Mouse (Mus musculus) ES-Bruce4 (cell line): ENCODE measurements around the gene Abcb7. TPM values are rescaled to one million over a fixed set of nuclear protein-coding genes. Genes with fewer than 3 reads are reported as not detected.

Experiments
- H3K27ac ChIP-seq: 2 replicates; pipeline ENCODE4 v1.5.1; 2012; ENCODE audit warnings: low read length, inconsistent platforms; ENCODE audit not compliant: insufficient read depth
- H3K27me3 ChIP-seq: 2 replicates; pipeline ENCODE4 v1.6.1; 2012; ENCODE audit warnings: mild to moderate bottlenecking, low read length, inconsistent platforms; ENCODE audit not compliant: control insufficient read depth, poor library complexity, insufficient read depth, severe bottlenecking
- H3K36me3 ChIP-seq: 2 replicates; pipeline ENCODE4 v1.6.1; 2012; ENCODE audit warnings: inconsistent platforms, mild to moderate bottlenecking, low read length, moderate library complexity; ENCODE audit not compliant: control insufficient read depth, poor library complexity, insufficient read depth, severe bottlenecking
- H3K4me1 ChIP-seq: one replicate; pipeline ENCODE4 v1.8.1; 2011; ENCODE audit warnings: low read length; ENCODE audit not compliant: control insufficient read depth, insufficient read depth
- H3K4me3 ChIP-seq: 2 replicates; pipeline ENCODE4 v1.5.1; 2011; ENCODE audit warnings: low read depth, mild to moderate bottlenecking, low read length
- H3K9ac ChIP-seq: 2 replicates; pipeline ENCODE4 v1.6.1; 2012; ENCODE audit warnings: low read depth, mild to moderate bottlenecking, inconsistent platforms; ENCODE audit not compliant: poor library complexity, severe bottlenecking
- H3K9me3 ChIP-seq: replicated peaks from 2 replicates; pipeline ENCODE4 v1.6.1; 2012; ENCODE audit warnings: mild to moderate bottlenecking, low read length, inconsistent platforms; ENCODE audit not compliant: control insufficient read depth, poor library complexity, insufficient read depth, severe bottlenecking
- CTCF ChIP-seq: IDR thresholded peaks from one replicate; pipeline ENCODE4 v1.8.1; 2011; ENCODE audit warnings: low read depth, low read length
- EP300 ChIP-seq: IDR thresholded peaks from 2 replicates; pipeline ENCODE4 v1.6.1; 2011; ENCODE audit warnings: low read depth, low read length; ENCODE audit not compliant: insufficient read depth
- POLR2A ChIP-seq: IDR thresholded peaks from one replicate; pipeline ENCODE4 v1.8.1; 2011; ENCODE audit warnings: low read length; ENCODE audit not compliant: insufficient read depth
- polyA plus RNA-seq: library from polyadenylated mRNA; stranded (reverse); fragments of >200 nt; gene quantifications from 2 replicates; pipeline ENCODE4 v1.2.4, GENCODE M21; 2011; ENCODE audit warnings: low read depth; ENCODE audit not compliant: missing spikeins, insufficient read depth, insufficient read length

Gene Abcb7
- polyA plus RNA-seq, 1 experiment: 49.2 TPM

DNA sequence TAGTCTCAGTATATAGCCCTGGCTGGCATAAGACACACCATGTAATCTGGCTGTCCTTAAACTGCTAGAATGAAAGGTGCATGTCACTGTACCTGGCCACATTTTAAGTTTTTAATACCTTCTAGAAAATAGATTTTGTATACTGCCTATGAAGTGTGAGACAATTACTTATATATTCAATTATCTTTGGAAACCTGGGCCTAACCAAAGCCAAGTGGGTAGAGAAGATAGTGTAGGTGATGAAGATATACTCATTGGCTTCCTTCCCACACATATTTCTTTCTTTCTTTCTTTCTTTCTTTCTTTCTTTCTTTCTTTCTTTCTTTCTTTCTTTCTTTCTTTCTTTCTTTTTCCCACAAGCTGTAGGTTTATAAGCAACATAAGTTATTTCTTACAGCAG is 121.9 kb downstream of the Abcb7 start:
- Histone ChIP-seq H3K9ac (no peak overlapping the region), H3K27me3 (no peaks in the 10 kb centered on the region), H3K9me3 (no peaks in the 10 kb centered on the region), H3K4me1 (no peaks in the 10 kb centered on the region), H3K27ac (no peak overlapping the region), H3K36me3 (no peaks in the 10 kb centered on the region), H3K4me3 (no peak overlapping the region)
- TF ChIP-seq CTCF (no peak), POLR2A (no peak), EP300 (no peak)

DNA sequence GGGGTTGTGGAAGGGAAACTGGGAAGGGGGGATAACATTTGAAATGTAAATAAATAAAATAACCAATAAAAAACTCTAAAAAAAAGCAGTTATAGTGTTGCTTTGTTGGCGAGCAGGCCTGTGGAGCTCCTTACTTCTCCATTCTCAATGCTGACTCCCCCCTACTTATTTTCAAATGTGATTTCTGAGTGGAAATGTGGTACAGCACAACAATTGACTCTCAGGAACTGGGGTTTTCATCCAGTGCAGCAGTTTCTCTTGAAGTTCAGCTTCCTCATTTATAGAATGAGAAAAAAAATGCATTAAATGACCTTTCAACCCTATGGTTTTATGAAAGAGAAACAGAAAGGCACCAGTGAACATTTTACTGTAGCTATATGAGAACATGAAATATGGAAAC is 133.8 kb downstream of the Abcb7 start:
- H3K4me1 ChIP-seq: no peaks in the 10 kb centered on the region
- no peaks in the 10 kb centered on the region for H3K9me3 ChIP-seq
- H3K4me3 ChIP-seq: no peak overlapping the region
- no peak overlapping the region for H3K9ac ChIP-seq
- H3K27ac ChIP-seq: no peak overlapping the region
- no peaks in the 10 kb centered on the region for H3K27me3 ChIP-seq
- no peaks in the 10 kb centered on the region for H3K36me3 ChIP-seq
- TF ChIP-seq POLR2A (no peak), EP300 (no peak), CTCF (no peak)

DNA sequence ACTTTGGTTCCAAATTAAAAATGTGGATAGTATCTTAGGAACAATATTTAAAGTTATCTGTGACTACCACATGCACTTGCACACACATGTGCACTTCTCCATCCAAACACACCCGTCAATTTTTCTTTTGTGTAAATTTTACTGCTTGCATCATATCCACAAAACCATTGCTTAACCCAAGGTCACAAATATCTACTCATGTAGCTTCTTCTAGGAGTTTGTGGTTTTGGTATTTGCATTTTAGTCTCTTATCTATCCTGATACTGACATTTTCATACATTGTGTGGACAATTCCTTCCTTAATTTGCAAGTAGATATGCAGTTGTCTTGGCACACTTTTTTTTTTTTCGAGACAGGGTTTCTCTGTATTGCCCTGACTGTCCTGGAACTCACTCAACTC is 149.3 kb downstream of the Abcb7 start:
- TF ChIP-seq CTCF: no peak
- TF ChIP-seq EP300: no peak
- no peak for TF ChIP-seq POLR2A
- Histone ChIP-seq H3K9me3 (no peaks in the 10 kb centered on the region), H3K27ac (no peak overlapping the region), H3K9ac (no peak overlapping the region), H3K27me3 (no peaks in the 10 kb centered on the region), H3K4me3 (no peak overlapping the region), H3K36me3 (no peaks in the 10 kb centered on the region), H3K4me1 (no peaks in the 10 kb centered on the region)

DNA sequence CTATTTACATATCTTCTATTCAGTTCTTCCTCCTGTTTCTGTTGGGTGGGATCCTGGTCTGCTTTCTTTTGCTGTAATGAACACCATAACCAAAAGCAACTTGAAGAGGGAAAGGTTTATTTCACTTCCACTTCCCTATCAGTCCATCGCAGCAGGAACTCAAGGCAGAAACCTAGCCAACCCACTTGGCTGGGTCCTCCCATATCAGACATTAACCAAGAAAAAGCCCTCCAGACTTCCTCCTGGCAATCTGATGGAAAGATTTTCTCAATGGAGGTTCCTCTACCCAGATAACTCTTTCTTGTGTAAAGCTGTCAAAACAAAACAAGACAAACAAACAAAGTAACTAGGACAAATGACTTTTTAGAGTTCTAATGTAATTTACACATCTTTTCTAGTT is 151.2 kb downstream of the Abcb7 start:
- Histone ChIP-seq H3K27me3 (no peaks in the 10 kb centered on the region), H3K27ac (no peak overlapping the region), H3K9me3 (no peaks in the 10 kb centered on the region), H3K4me3 (no peak overlapping the region), H3K9ac (no peak overlapping the region), H3K36me3 (no peaks in the 10 kb centered on the region), H3K4me1 (no peaks in the 10 kb centered on the region)
- TF ChIP-seq POLR2A (no peak), CTCF (no peak), EP300 (no peak)

DNA sequence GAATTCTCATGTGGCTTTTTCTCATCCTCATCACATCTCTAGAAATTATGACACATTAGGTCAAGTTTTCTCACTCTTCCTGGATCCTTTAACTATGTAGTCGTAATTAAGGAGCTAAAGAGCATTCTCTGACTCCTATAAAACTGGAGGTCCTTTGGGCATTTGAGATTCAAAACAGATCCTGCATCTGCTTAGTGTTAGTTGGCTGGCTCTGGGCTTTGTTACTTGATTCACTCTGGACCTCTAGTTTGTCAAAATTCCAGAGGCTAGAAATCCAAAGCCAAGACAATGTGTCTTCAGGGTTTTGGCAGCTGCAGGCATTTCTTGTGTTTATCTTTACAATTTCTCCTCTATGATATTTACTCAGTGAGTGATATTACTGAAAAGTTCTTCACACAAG is 157.1 kb downstream of the Abcb7 start:
- Histone ChIP-seq H3K27me3 (no peaks in the 10 kb centered on the region), H3K4me1 (no peaks in the 10 kb centered on the region), H3K36me3 (no peaks in the 10 kb centered on the region), H3K9ac (no peak overlapping the region), H3K9me3 (no peaks in the 10 kb centered on the region), H3K4me3 (no peak overlapping the region), H3K27ac (no peak overlapping the region)
- TF ChIP-seq CTCF: no peak
- TF ChIP-seq EP300: no peak
- no peak for TF ChIP-seq POLR2A

Other genes starting within 250 kb of the Abcb7 start
- 8.1 and 8.3 TPM in 2 replicates for gene Nexmif, start 212.7 kb downstream of the Abcb7 start, polyA plus RNA-seq
- 4.5 and 5.2 TPM in 2 replicates for gene Uprt, start 69.0 kb upstream of the Abcb7 start, polyA plus RNA-seq